Mouse (Mus musculus): ENCODE measurements at regions not wholly inside any gene's neighbourhood (a gene's known extent, or its start where the extent isn't known, plus 50 kb on each side); places are given as distances from the start of the nearest gene placed in this dataset.

DNA sequence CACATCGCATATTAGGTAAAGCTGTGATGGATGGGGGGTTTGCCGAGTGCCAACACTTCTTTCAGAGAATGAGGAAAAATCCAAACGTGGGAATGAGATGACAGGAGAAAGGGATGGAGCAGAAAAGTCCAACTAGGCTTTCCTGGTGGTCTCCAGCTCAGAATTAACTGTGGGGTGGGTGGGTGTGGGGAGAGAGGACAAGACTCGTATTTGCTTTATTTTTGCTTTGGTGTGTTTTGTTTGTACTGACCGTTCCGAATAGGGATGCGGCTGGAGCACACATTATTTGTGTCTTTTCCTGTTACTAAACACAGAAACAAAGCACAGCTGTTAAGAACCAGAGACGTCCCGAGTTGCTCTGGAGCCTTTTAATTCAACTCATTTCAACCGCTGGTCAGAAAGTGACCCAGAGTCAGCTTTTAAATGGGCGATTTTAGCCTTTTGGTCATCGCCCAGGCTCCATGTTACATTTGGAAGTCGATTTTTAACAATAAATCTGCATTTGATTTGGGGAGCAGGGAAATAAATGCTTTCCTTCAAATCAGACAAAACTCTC, 136.7 kb downstream of the Gm10295 start:
- DNase-seq (ENCODE audit: low read depth, low spot score): no peak

DNA sequence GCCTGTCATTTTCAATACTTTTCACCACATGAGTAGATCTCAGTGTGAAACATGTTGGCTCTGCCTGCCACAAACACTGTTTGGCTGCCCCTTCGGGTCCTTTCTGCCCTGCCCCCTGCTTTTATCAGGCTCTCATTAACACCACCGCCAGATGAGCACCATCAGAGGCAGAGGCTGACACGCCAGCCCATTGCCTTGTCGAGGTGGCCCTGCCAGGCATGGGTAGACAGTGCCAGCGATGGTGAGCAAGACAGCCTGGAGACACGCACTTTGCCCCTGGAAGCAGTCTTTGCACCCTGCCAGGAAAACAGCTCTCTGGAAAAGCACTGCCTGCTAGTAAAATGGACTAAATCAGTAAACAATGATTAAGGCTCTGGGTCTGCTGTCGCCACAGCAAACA, 158.2 kb downstream of the Gm10295 start:
- DNase-seq (ENCODE audit: low read depth, low spot score): no peak

DNA sequence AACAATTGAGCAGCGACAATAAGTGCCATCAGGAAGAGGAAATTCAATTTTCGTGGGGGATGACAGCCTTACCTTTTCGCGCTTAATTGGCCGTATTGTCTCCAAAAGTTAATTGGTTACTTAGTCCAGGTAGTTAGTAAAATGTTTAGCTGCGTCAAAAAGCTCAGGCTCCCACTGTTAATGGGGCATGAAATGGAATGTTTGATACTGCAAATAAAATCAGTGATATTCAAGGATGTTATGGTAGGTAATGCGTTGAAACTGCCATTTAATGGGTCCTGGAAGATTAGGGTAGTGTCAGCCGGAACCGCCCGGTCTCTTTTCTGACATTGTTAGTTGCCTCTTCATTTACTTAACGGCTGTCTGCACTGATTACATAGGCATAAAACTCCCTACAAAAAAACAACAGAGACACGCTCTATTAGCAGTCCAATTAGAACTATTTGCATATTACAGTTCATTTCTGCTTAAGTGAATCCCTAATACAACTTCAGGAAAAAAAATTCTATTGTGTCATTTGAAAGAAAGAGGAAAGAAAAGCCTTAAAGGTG, 161.0 kb downstream of the Gm10295 start:
- DNase-seq (ENCODE audit: low read depth, low spot score): no peak

DNA sequence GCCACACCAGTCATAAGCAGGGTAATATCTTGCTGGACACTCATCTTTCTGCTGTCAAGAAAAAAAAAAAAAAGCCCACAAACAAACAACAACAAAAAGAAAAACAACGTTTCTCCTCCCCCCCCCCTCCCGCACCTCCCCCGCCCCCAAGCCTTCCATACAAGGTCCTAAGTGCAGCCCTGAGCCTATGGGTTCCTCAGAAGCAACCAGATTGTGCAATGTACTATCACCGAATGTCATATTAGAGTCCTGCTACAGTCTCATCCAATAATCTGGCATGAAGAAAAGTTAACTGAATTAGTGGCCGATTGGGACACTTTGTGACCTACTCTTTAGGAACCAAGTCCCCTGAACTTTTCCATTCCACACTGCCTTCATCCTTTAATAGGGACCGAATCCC, 161.5 kb downstream of the Gm10295 start:
- no peak for DNase-seq (ENCODE audit: low read depth, low spot score)

DNA sequence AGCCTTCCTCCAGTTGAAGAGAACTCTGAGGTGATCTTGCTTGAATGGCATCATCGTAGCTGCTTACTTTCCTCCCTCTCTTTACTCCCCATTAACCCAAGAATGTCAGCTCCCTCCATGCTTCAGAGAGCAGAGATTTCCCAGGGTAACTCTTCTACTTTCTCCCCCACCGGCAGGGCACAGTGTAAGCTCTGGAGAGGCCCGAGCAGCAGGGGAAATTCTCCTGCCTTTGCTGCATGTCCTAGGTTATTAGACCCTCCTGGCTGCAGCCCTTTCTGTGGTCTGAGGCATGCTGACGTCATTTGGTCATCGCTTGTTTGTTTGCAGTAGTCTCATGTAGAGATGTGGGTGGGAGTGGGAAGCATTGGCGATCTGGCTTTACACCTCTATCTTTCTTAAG, 163.2 kb downstream of the Gm10295 start:
- no peak for DNase-seq (ENCODE audit: low read depth, low spot score)

- DNase-seq (ENCODE audit: low read depth, low spot score): no peak
Measured at GRCm38 (mm10) chr7:71174871-71175270, 176.4 kb downstream of the Gm10295 start.

DNA sequence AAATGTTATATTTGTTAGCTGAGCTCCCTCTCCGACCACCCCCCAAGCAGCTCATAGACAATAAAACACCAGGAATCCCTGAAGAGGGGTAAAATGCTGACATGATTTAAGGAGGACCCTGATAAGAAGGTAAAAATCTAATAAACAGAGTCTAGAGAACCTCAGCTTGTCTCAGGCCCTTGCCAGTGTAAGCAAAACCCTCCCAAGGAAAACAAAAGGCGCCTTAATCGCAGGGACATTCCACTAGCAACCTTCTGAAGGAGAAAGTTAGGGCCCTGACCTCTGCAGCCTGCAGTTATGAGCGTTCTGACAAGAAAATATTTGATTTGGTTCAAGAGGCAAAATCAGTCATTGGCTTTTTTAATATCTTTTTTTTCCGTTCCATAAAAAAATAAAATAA, 212.2 kb downstream of the Gm10295 start:
- DNase-seq (ENCODE audit: low read depth, low spot score): no peak

DNA sequence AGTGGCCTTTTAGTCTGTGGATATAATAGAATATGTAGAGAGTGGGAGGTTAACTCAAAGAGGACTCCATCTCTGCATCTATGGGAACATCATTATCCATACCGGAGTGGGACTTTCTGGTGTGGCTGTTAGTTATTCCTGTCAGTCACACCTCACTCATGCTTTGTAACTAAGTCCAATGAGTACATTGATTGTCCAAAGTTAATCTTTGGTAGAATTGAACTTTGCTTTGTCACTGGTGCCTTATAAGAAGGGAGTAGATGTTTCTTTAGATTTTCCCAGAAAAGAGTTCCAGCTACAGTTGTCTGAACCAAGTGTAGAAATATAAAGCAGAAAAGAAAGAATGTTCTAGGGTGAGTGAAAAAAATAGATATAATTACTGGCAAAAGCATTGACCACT, 221.3 kb downstream of the Gm10295 start:
- no peak for DNase-seq (ENCODE audit: low read depth, low spot score)

DNA sequence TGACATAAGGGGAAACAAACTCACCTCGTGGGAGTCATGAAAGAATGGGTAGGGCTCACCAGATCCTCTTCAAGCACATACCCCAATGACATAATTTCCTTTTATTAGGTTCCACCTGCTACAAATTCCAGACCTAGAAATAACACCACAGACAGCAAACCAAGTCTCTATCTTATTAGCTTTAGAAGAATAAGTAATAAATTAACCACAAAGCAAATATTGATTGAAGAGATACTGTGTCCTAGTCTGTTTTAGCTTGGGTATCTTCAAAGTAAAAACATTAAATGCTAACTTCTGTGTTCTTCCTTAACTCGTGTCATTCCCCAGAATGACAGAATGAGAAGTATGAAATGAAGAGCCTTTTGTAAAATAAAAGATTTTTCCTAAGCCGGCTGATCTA, 222.4 kb downstream of the Gm10295 start:
- DNase-seq (ENCODE audit: low read depth, low spot score): no peak

GRCm38 (mm10) chr7:71121453-71121852, 229.8 kb downstream of the Gm10295 start:
- no peak for DNase-seq (ENCODE audit: low read depth, low spot score)

DNA sequence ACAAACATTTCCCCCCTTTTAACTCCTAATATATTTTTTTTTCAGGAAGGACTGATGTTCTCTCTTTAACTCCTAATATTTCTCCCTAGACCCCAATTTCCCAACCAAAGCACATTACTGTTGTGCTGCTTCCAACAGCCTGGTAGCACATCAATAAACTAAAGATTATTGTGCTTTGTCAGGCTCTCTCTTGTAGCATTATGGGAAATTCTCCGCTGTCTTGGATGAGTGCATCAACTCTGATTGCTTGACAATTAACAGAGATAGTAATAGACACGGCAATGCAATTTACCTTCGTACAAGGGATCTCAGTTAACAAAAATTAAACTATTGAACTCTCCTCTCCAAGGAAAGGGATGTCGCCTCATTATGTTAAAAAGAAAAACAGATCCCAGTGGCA, 230.3 kb downstream of the Gm10295 start:
- no peak for DNase-seq (ENCODE audit: low read depth, low spot score)

GRCm38 (mm10) chr7:71119987-71120386, 231.3 kb downstream of the Gm10295 start:
- no peak for DNase-seq (ENCODE audit: low read depth, low spot score)

GRCm38 (mm10) chr7:71107101-71107500, 244.2 kb downstream of the Gm10295 start:
- no peak for DNase-seq (ENCODE audit: low read depth, low spot score)

DNA sequence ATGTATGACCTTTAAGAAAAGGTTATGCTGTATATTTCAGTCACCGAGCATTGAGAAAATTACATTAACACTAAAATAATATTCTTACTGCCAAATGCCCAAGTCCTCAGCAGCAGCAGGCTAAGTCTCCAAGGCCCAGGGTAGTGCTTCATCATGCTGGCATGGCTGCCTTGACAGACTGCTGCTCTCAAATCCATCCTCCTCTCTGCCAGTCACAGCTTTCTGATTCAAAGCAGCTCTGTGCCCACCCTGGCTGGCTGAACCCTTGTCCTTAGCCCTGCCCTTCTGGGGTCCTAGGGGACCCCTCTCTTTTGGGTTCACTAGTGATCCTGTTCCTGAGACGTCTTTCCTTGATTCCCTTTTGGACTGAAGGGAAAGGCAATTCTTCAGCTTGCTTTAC, 251.0 kb downstream of the Gm10295 start:
- no peak for DNase-seq (ENCODE audit: low read depth, low spot score)

- no peak for DNase-seq (ENCODE audit: low read depth, low spot score)
Measured at GRCm38 (mm10) chr7:71098276-71098675, 253.0 kb downstream of the Gm10295 start.

- DNase-seq (ENCODE audit: low read depth, low spot score): no peak
Measured at GRCm38 (mm10) chr7:71093301-71093939, 257.9 kb downstream of the Gm10295 start.

GRCm38 (mm10) chr7:71092825-71093224, 258.5 kb downstream of the Gm10295 start:
- DNase-seq (ENCODE audit: low read depth, low spot score): no peak

DNA sequence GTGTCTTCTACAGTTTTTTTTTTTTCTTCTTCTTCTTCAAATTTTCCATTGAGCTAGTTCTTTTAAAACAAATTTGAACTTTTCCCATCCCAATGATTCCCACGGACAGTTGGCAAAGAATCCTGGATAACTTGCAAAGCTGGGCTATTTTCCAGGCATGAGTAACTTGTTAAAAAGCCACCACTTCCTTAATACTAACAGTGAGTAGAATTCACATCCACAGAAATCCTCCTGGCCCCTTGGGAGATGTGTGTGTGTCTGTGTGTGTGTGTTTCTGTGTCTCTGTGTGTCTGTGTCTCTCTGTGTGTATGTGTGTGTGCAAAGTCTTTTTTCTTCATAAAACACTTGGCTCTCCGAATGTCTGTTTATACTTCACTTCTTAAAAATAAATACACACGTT, 259.0 kb downstream of the Gm10295 start:
- no peak for DNase-seq (ENCODE audit: low read depth, low spot score)

GRCm38 (mm10) chr7:71064446-71065391, 286.6 kb downstream of the Gm10295 start:
- no peak for DNase-seq (ENCODE audit: low read depth, low spot score)

GRCm38 (mm10) chr7:71050825-71051224, 300.5 kb downstream of the Gm10295 start:
- DNase-seq (ENCODE audit: low read depth, low spot score): no peak

- no peak for DNase-seq (ENCODE audit: low read depth, low spot score)
Measured at GRCm38 (mm10) chr7:71047201-71047600, 304.1 kb downstream of the Gm10295 start.

DNA sequence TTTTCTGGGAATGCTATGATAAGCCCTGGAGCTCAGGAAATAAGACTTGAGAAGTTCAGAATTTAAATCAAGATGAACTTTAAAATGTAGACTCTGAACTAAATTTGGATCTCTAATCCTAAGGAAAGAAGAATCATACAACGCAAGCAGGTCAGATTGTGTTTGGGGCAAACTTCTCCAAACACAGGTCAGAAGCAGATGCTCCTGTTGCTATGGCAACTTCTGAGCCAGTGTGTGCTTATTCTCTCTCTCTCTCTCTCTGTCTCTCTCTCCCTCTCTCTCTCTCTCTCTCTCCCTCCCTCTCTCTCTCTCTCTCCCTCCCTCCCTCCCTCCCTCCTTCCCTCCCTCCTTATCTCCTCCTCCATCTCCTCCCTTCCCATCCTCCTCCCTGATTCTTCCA, 304.7 kb downstream of the Gm10295 start:
- no peak for DNase-seq (ENCODE audit: low read depth, low spot score)

Measured in CD4-positive, CD25-positive, alpha-beta regulatory T cell, adult 2 months (primary cell).